Mouse (Mus musculus) myocyte (in vitro differentiated cells): ENCODE measurements around the gene Cdk2ap2.

Experiments used
- CEBPB ChIP-seq: IDR thresholded peaks from 2 replicates; pipeline ENCODE4 v1.6.1; 2011; ENCODE audit warnings: mild to moderate bottlenecking, moderate library complexity; ENCODE audit not compliant: poor library complexity, insufficient read depth, severe bottlenecking
- MAX ChIP-seq: IDR thresholded peaks from one replicate; pipeline ENCODE4 v1.6.1; 2011; ENCODE audit warnings: low read depth, mild to moderate bottlenecking, control low read depth
- MYOG ChIP-seq, 3 experiments: IDR thresholded peaks; one replicate each; pipeline ENCODE4 v1.6.1; 2011; ENCODE audit warnings: control low read depth in 2 of 3, low read depth in 2 of 3, mild to moderate bottlenecking in 2 of 3; ENCODE audit not compliant: insufficient read length in 2 of 3, control insufficient read depth in 1 of 3, insufficient read depth in 1 of 3
- POLR2A ChIP-seq: IDR thresholded peaks from one replicate; pipeline ENCODE4 v1.6.1; 2011; ENCODE audit warnings: low read depth, mild to moderate bottlenecking, control low read depth, moderate library complexity; ENCODE audit not compliant: insufficient read length
- REST ChIP-seq: IDR thresholded peaks from one replicate; pipeline ENCODE4 v1.6.1; 2011; ENCODE audit warnings: mild to moderate bottlenecking, control low read depth, moderate library complexity; ENCODE audit not compliant: insufficient read depth, insufficient read length
- SRF ChIP-seq: IDR thresholded peaks from one replicate; pipeline ENCODE4 v1.6.1; 2011; ENCODE audit warnings: low read depth; ENCODE audit not compliant: control insufficient read depth, insufficient read length
- USF1 ChIP-seq: IDR thresholded peaks from one replicate; pipeline ENCODE4 v1.6.1; 2011; ENCODE audit warnings: low read depth, mild to moderate bottlenecking, control low read depth, moderate library complexity

DNA sequence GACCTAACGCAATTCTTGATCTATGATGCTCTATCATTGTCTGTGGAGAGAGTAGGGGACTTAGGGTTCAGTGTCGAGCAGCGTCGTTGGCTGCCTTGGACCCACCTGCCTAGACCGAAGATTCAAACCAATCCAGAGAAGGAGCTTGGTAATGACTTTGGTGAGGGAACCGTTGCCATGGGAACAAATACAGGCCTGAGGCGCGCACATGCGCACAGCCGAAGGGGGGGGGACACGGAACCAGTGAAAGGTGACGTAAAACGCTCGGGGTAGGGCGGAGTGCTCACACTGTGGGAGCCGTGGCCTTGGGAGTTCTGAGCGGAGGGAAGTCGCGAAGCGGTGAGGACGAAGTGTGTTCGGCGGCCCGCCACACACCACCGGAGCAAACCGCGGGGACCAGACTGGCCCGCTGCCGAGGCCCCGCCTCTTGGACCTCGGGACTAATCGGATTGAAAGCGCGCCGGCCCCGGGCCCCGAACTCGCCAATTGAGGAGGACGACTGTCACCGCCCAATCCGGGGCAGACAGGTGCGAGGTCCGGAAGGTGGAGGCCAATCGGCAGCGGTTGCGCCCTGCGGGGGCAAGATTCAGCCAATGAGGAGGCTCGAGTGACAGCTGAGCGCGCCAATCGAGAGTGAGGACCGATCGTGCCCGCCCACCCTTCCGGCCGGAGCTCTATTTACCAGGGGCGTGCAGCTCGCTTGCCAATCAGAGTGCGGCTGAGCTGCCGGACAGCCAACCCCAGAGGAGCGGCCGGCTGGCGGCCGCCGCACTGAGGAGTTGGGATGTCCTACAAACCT lies at the start of gene Cdk2ap2:
- TF ChIP-seq POLR2A = peak; percentile 72
- TF ChIP-seq CEBPB = no peak
- no peak for TF ChIP-seq MAX
- no peak for TF ChIP-seq USF1
- TF ChIP-seq MYOG (IDR thresholded peaks at IDR 0.05; ENCODE audit: control insufficient read depth in 1 of 3, insufficient read depth in 1 of 3, insufficient read length in 2 of 3, low read depth in 2 of 3) = peak in 2 of 3 experiments; percentile 25 to 69
- TF ChIP-seq SRF = no peak
- TF ChIP-seq REST = no peak
